Mouse (Mus musculus) hindbrain, postnatal 0 days (tissue): ENCODE data around the gene Zfp110. TPM values are rescaled to one million over a fixed set of nuclear protein-coding genes. Genes with fewer than 3 reads are reported as not detected.

Experiments used
- ATAC-seq: fragments of 200-750 bp; cut with Nextera tagmentation; 2 replicates; pipeline ENCODE4 v1.8.0; 2017; ENCODE audit warnings: mild to moderate bottlenecking, moderate TSS enrichment, moderate library complexity
- DNase-seq: peaks from one replicate; pipeline ENCODE4 v3.0.0-alpha.2; 2015; ENCODE audit warnings: low spot score
- H3K27ac ChIP-seq: fragments of 300-500 bp; sonication (generic); 2 replicates; pipeline ENCODE4 v1.5.1; 2014; ENCODE audit warnings: mild to moderate bottlenecking
- H3K27me3 ChIP-seq: fragments of 300-500 bp; sonication (generic); 2 replicates; pipeline ENCODE4 v1.6.1; 2014; ENCODE audit warnings: low read length, mixed read lengths; ENCODE audit not compliant: insufficient read depth
- H3K36me3 ChIP-seq: fragments of 300-500 bp; sonication (generic); 2 replicates; pipeline ENCODE4 v1.6.1; 2014; ENCODE audit warnings: low read length, mixed read lengths; ENCODE audit not compliant: insufficient read depth
- H3K4me1 ChIP-seq: fragments of 300-500 bp; sonication (generic); 2 replicates; pipeline ENCODE4 v1.6.1; 2014; ENCODE audit warnings: antibody characterized with exemption, low read length, mixed read lengths; ENCODE audit not compliant: insufficient read depth
- H3K4me2 ChIP-seq: fragments of 300-500 bp; sonication (generic); 2 replicates; pipeline ENCODE4 v1.6.1; 2014; ENCODE audit warnings: low read depth, mild to moderate bottlenecking, low read length, moderate library complexity, mixed read lengths
- H3K4me3 ChIP-seq: fragments of 300-500 bp; sonication (generic); 2 replicates; pipeline ENCODE4 v1.5.1; 2014; ENCODE audit warnings: low read length
- H3K9ac ChIP-seq: fragments of 300-500 bp; sonication (generic); replicated peaks from 2 replicates; pipeline ENCODE4 v1.6.1; 2014; ENCODE audit warnings: mild to moderate bottlenecking, low read length, moderate library complexity, mixed read lengths
- H3K9me3 ChIP-seq: fragments of 300-500 bp; sonication (generic); 2 replicates; pipeline ENCODE4 v1.6.1; 2016; ENCODE audit warnings: low read length, mixed read lengths
- CTCF ChIP-seq: IDR thresholded peaks from 2 replicates; pipeline ENCODE4 v1.5.1; 2016; ENCODE audit warnings: antibody characterized with exemption, control low read depth, low read depth
- WGBS: fragments of 180-500 bp; shearing (Covaris S2); extraction: QIAGEN DNeasy Blood & Tissue Kit; methylation state at CpG from one replicate; pipeline ENCODE4 v1.1.7; 2014; 5-methylcytosine and 5-hydroxymethylcytosine counted together
- polyA plus RNA-seq: library from polyadenylated mRNA; unstranded; fragments of >200 nt; fragmentation: Nextera tagmentation; extraction: Ambion mirVana; gene quantifications from 2 replicates; pipeline ENCODE4 v1.2.1, GENCODE M21; 2015
- total RNA-seq: library from RNA; depleted of rRNA; stranded (reverse); fragments of >200 nt; gene quantifications from 2 replicates; pipeline ENCODE4 v1.2.3, GENCODE M21; 2014

Gene Zfp110
- total and polyA plus RNA-seq, 2 experiments from 2014 or later: 15.2 to 16.6 TPM

DNA sequence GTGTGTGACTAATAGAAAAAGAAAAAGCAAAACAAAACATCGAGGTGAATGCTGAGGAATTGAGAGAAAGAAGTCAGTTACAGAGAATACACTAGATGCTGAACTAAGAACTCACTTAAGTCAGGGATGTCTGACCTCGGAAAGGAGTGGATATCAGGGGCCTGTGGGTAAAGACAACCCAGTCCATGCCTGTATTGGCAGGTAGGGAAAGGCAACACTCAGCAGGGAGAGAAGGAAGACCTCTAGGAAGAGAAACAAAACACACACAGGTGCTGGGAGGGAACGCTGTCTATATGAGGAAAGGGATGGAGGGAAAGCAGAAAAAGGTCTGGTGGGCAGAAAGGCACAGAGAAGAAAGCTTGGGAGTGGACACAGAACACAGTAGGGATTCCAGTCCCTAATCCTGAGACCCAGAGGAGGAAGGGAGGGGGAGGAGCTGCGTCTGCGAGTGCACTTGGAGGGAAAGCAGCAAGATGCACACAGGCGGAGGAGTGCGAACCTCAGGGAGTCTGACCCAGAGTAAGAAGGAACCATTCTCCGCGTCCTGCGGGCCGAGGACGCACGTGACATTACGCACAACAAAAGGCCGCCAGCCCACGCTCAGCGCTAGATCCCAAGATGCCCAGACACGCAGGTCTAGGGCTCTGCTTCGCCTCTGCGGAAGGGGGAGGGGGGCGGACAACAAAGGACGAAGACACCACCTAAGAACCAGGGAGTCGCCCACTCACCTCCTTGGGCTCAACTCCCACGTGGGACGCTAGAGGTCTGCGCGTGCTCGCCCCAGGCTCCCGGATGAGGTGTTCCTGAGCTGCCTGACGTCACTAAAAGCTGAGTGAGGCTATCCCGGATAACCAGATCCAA, 31.5 kb upstream of the Zfp110 start, which contains the start of gene Zscan18:
Gene Zscan18 (minus strand): TSS at position 770 of the 861 bp plus-strand sequence.
- Histone ChIP-seq H3K27ac (peak within 1 kb of the TSS; percentile 91), H3K9ac (peak within 1 kb of the TSS; percentile 75), H3K27me3 (no peaks in the 10 kb centered on the region), H3K36me3 (peaks cover 8% of the 10 kb centered on the region; the same call in 1 of the 2 replicates), H3K9me3 (no peaks in the 10 kb centered on the region), H3K4me1 (peaks cover 4% of the 10 kb centered on the region; the same call in 1 of the 2 replicates), H3K4me2 (peak within 1 kb of the TSS; percentile 90), H3K4me3 (peak within 1 kb of the TSS; percentile 51)
- ATAC-seq (peak; percentile 99), DNase-seq (peak; percentile 94)
- no peak for TF ChIP-seq CTCF
- 4% methylated on average over 30 of the region's 31 CpGs for WGBS

- Histone ChIP-seq H3K27me3 (no peaks in the 10 kb centered on the region), H3K4me2 (peak overlapping the region; percentile 90), H3K9ac (peak overlapping the region; percentile 75), H3K9me3 (no peaks in the 10 kb centered on the region; the same call in 1 of the 2 replicates), H3K36me3 (peaks cover 13% of the 10 kb centered on the region), H3K4me1 (peaks cover 4% of the 10 kb centered on the region; the same call in 1 of the 2 replicates), H3K4me3 (peak overlapping the region; percentile 51), H3K27ac (peak overlapping the region; percentile 91)
- ATAC-seq (no peak), DNase-seq (peak; percentile 38)
- no peak for TF ChIP-seq CTCF
- under 1% methylated on average over 16 of the region's 16 CpGs for WGBS
Measured at GRCm38 (mm10) chr7:12803727-12804071, 30.9 kb upstream of the Zfp110 start.

GRCm38 (mm10) chr7:12815566-12815965, 19.0 kb upstream of the Zfp110 start:
- ATAC-seq (no peak), DNase-seq (no peak)
- H3K9ac ChIP-seq: no peak overlapping the region
- no peak overlapping the region for H3K27ac ChIP-seq
- TF ChIP-seq CTCF: no peak
- peaks cover 24% of the 10 kb centered on the region for H3K9me3 ChIP-seq
- no peaks in the 10 kb centered on the region for H3K27me3 ChIP-seq
- H3K4me2 ChIP-seq: no peak overlapping the region
- H3K36me3 ChIP-seq: peaks cover 8% of the 10 kb centered on the region
- no peak overlapping the region for H3K4me3 ChIP-seq
- H3K4me1 ChIP-seq: no peaks in the 10 kb centered on the region
- 99% methylated on average over 8 of the region's 8 CpGs for WGBS

- H3K9me3 ChIP-seq: peaks cover 14% of the 10 kb centered on the region
- H3K4me1 ChIP-seq: no peaks in the 10 kb centered on the region
- H3K36me3 ChIP-seq: no peaks in the 10 kb centered on the region
- 1% methylated on average over 40 of the region's 40 CpGs for WGBS
- H3K9ac ChIP-seq: peak within 1 kb of the TSS; percentile 96
- DNase-seq (peak; percentile 96), ATAC-seq (peak; percentile 97)
- H3K27me3 ChIP-seq: no peaks in the 10 kb centered on the region
- peak within 1 kb of the TSS; percentile 95 for H3K4me3 ChIP-seq
- peak within 1 kb of the TSS; percentile 91 for H3K27ac ChIP-seq
- H3K4me2 ChIP-seq: peak within 1 kb of the TSS; percentile 67
- no peak for TF ChIP-seq CTCF
Measured at GRCm38 (mm10) chr7:12818521-12819295, 15.9 kb upstream of the Zfp110 start, which contains the start of gene Zfp329. Gene Zfp329 (minus strand): TSS chr7:12818858.

DNA sequence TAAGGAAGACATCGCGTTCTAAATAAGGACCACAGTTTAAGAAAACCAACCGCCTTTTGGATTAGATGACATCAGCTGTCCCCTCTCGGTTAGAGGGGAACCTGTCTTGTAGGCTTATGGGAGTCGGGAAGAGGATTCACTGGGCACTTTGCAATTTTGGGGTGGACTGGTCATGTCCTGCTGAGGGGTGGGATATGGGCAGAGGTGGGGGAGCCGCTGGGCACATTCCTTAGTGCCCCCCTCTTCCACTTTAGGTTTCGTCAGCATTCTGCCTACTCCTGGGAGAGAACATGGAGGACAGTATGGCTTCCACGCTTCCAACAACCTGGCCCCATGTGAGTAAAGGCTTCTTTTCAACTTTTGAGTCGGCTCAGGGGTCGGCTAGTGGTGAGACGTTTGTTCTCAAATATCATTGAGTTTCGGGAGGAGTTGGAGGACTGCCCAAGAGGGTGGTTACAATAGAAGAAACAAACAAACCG, 671 bp downstream of the Zfp110 start:
- Histone ChIP-seq H3K9ac (peak overlapping the region; percentile 67), H3K4me1 (no peaks in the 10 kb centered on the region), H3K4me3 (peak overlapping the region; percentile 63), H3K9me3 (peaks cover 31% of the 10 kb centered on the region), H3K27me3 (no peaks in the 10 kb centered on the region), H3K36me3 (peaks cover 20% of the 10 kb centered on the region), H3K4me2 (peak overlapping the region; percentile 68), H3K27ac (peak overlapping the region; percentile 74)
- peak; percentile 63 for ATAC-seq
- DNase-seq: peak; percentile 17
- 34% methylated on average over 13 of the region's 13 CpGs for WGBS
- no peak for TF ChIP-seq CTCF

GRCm38 (mm10) chr7:12835779-12836178, 1.2 kb downstream of the Zfp110 start:
- TF ChIP-seq CTCF: no peak
- Histone ChIP-seq H3K36me3 (peaks cover 22% of the 10 kb centered on the region), H3K4me2 (peak overlapping the region; percentile 68), H3K9me3 (peaks cover 35% of the 10 kb centered on the region), H3K4me1 (no peaks in the 10 kb centered on the region), H3K27ac (no peak overlapping the region), H3K4me3 (peak overlapping the region; percentile 63), H3K9ac (no peak overlapping the region), H3K27me3 (no peaks in the 10 kb centered on the region)
- no peak for ATAC-seq
- over 99% methylated on average over 4 of the region's 4 CpGs for WGBS
- no peak for DNase-seq
